Mouse (Mus musculus) adrenal gland, postnatal 4 days (tissue): ENCODE measurements around the gene Gpr55. TPM values are rescaled to one million over a fixed set of nuclear protein-coding genes. Genes with fewer than 3 reads are reported as not detected.

Experiments
- DNase-seq, 2 experiments: peaks; one replicate each; pipeline ENCODE4 v3.0.0; 2021 to 2022; ENCODE audit warnings: low spot score in 2 of 2, mixed read lengths in 2 of 2
- total RNA-seq, 2 experiments: library from RNA; stranded (reverse); gene quantifications; 2 replicates each; pipeline ENCODE4 v1.2.3; 2021

Gpr55 gene
- total RNA-seq, 2 experiments from 2014 or later = 0.59 to 0.73 TPM

DNA sequence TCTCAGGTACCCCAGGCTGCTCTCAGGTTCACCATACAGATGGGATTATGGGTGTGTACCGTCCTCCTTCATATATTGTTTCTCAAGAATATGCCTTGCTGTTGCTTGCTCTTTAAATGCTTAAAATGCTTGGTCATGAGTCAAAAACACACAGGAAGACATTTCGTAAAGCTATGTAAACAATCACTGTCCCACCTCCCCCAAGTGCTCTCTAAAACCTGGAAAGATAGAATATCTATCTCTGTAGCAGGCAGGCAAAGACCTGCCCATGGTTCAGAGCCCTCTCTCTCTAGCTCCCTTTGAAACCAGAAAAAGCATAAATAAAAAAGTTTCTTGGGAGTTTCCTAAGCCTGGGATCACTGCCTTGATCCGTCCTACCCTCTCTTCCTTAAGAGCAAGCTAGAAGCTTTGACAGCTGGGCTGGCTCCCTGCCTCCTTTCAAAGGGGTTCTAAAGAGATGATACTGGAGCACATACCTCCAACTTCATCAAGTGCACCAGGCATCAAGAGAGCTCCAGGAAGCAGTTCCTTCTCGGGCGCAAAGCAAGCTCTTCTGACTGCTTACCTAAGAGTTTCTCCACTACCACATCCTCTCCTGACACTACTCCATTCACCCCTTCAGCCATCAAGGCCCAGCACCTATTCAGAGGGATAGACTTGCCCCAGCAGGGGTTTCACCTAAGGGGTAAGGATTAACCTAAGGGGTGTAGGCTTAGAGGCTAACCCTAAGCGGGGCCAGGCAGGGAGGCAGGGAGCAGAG is 1.5 kb downstream of the Gpr55 start:
- DNase-seq = no peak

- no peak for DNase-seq
Measured at GRCm38 (mm10) chr1:85957942-85958619, 2.7 kb downstream of the Gpr55 start.

DNA sequence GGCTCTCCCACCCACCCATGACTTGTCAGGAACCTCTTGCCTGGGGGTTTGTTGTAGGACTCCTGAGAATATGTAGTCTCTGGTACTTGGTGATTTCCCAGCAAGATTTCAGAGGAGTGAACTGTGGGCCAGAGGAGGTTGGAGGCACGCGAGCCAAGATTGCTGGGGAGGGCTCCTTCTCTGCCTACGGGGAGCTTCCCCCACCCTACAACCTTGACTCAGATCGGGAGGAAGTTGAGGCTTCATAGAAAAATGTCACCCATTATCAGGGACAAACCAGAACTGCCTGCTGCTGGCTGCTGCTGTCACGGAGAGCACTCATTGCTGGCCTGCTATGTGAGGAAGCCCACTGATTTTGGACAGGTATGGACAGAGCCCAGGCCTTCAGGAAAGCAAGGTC is 3.5 kb downstream of the Gpr55 start:
- no peak for DNase-seq

GRCm38 (mm10) chr1:85955150-85955549 is 5.7 kb downstream of the Gpr55 start:
- DNase-seq = no peak

DNA sequence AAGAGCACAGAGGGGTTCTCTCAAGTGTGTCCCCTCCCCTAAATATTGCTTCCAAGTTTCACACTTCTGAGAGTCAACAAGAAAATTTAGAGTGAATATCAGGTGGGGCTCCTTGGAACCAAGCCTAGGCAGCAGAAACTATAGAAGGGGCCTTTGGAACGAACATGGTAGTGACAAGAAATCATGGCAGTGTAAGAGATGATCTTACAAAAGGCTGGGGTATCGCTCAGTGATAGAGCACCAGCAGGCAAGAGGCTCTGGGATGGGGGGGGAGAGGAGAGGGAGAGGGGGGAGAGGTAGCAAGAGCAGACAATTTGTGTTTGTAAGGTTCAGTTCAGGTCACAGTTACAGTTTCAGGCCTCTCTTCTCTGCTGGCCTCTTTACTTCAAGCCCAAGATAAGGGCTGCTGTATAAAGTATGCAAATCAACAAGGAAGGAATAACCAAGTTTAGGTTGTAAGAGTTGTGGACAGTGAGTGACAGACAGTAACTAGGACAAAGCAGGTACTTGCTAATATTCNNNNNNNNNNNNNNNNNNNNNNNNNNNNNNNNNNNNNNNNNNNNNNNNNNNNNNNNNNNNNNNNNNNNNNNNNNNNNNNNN is 11.6 kb downstream of the Gpr55 start:
- DNase-seq = no peak

- DNase-seq = no peak
Measured at GRCm38 (mm10) chr1:85942318-85942717, 18.5 kb downstream of the Gpr55 start.

- no peak for DNase-seq
Measured at GRCm38 (mm10) chr1:85937323-85937722, 23.5 kb downstream of the Gpr55 start.

GRCm38 (mm10) chr1:85936265-85936664 is 24.5 kb downstream of the Gpr55 start:
- no peak for DNase-seq

- DNase-seq = peak; percentile 18 to 38
Measured at GRCm38 (mm10) chr1:85935148-85935852, 25.5 kb downstream of the Gpr55 start.

DNA sequence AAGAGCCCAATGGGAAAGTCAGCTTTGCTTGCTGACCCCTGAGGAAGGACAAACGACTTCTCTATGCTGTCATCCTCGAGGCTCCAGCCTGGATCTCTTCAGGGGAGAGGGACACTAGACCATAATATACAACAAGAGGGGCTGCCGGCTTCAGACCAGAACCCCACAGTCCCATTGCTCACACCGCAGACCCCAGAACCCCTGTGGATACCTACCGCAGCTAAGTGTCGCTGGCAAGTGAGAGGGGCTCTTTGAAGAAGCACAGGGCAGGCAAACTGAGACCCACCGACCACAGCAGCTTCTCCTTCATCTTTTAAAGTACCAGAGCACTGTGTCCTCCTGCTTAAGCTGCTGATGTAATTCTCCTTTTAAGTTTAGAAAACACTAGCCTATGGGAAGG is 26.2 kb downstream of the Gpr55 start:
- no peak for DNase-seq

DNA sequence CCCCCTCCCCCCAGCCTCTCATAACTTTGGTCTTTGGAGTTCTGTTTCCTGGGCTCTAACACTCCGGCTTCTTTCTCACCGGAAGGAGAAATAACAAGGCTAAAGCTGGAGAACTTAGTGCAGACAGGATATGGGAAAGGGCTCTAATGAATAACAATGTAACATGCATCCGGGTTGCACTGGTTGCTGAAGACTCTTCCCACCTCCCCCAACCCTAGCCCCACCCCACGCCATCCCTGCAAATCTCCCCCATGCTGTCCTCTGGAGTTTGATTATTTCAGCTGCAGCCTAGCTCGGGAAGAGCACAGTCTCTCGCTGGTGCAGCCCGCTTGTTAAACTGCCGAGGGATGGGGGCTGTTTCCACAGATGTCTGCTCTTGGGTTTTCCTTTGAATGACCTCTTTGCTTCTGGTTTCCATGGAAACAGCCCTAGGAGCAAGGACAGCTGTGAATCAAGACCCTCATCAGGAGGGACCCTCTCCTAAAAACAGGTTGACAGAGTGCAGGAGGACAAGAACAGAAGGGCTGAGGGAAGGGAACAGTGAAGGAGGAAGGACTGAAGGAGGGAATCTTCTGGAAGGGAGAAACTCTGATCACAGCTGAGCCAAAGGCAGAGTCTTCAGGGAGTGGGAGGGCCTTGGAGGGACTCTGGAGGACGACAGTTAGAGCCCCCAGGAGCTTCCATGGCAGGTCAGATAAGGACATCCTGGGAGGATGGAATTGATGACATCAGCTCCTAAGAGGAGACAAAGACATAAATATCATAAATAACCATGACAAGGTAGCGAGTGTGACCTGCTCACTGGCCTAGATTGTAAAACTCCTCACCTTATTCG is 27.0 kb downstream of the Gpr55 start:
- DNase-seq = no peak

- DNase-seq = no peak
Measured at GRCm38 (mm10) chr1:85933226-85933625, 27.6 kb downstream of the Gpr55 start.

DNA sequence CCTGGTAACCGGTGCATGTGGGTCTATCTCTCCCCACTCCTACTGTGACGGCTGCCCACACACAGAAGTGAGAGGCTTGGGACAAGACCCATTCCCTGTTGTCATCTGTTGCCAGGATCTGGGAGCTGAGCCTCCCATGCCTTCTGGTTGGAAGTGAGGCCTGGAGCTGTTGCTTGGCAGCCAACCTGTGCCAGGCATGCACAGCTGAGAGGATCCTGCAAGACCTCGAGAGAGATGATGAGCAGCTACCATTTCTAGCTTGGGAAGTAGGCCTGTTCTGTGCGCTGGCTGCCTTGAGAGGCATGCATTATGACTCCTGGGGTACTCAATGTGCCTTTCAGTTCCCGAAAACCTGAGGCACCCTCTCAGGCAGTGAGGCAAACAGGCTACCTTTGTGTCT is 29.6 kb downstream of the Gpr55 start:
- DNase-seq = no peak

- no peak for DNase-seq
Measured at GRCm38 (mm10) chr1:85929406-85929805, 31.4 kb downstream of the Gpr55 start.

- no peak for DNase-seq
Measured at GRCm38 (mm10) chr1:85928688-85929065, 32.1 kb downstream of the Gpr55 start.

DNA sequence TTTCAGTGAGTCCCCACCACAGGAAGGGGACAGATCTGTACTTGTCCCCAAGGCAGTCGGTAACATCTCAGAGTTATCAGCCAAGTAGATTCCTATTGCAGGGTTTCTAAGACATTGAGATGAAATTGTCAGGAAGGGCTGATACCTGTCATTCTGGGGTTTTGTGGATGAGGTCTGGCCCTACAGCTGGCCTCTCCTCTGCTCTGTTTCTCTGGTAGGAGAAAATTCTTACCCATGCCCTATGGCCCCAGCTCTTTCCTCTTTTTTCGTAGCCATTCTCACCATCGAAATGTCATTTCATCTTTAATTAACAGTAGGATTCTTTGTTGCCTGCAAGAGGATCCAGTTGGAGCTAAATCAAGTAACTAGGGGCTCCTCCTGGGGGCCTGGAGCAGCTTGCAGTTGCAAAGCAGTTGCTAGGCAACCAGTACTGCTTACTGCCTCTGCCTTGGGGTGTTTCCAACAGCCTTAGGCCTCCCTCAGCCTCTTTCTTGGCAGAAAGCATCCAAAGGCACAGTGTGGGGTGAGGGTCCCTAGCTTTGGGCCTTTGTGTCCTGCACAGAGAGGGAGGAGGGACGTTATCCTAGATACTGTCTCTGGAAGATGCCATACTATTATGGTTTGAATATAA is 32.6 kb downstream of the Gpr55 start, which contains the start of gene 4933407L21Rik:
Gene 4933407L21Rik, plus strand, starts transcription at position 427 of the 631 bp plus-strand sequence.
- DNase-seq = no peak

DNA sequence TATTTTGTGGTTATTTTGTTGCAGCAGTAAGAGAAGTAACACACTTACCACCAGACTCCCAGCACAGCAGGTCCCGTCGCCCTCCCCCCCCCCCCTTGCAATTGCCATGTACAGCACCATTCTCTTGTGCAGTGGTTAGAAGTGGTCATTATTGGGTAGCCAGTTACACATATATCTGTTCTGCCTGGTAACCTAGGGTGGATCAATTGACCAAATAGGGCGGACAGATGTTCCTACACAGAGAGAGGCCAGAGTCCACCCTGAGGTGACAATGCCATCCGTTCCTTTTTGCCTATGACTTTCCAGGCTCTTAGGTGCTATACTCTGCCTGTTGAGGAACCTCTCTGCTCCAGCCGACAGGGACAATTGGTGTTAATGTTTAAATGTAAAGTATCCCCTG is 35.6 kb downstream of the Gpr55 start:
- no peak for DNase-seq

DNA sequence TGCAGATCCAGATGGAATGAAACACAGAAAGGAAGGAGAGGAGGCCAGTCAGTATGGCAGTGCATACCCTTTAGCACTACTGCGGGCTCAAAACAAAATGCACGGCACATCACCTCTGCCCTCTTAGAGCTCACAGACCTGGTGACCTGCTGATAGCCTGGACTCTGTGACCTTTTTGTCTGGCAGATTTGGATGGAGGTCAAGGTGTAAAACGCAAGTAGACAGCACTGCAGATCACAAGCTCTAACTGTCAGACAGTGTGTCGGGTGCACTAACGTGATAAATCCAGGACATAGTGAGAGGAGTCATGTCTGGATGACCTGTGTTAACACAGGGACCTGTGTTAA is 38.0 kb downstream of the Gpr55 start:
- DNase-seq = no peak

DNA sequence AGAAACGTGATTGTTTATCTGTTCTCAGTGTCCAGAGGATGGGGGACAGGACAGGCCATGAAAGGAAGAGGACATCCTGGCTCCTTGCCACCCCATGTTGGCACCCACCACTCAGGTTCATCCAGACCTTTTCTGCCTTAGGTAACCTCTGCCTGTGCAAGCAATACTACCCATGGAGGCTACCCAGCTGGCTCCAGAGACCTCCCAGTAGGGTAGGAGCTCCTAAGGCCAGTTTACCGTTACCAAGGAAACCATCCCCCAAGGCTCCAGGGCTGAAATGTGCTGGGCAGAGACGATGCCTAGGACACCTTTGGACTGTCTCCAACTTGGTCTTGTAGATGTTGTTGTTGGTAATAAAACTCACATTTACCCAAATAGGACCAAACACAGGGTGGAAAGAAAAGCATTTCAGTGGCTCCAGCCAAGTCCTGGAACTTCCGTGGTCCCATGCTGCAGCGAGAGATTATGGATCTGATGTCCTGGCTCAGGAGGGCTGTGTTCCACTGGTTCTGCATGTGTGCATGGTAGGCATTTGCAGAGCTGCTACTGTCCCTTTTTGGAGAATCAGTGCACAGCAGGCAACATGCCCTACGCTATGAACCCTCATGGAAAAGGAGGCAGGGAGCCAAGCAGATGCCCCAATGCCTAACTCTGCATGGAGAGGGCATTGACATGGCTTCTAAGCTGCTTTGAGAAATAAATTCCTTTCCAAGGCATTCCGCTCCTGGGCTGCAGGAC is 38.5 kb downstream of the Gpr55 start:
- DNase-seq = no peak

- DNase-seq = no peak
Measured at GRCm38 (mm10) chr1:85921725-85922124, 39.1 kb downstream of the Gpr55 start.
